Comparison of ENCODE assay signal across 20 mouse cellular contexts in genomic region chr5:33202516-33203170, GRCm38 (mm10). TPM values are rescaled to one million over a fixed set of nuclear protein-coding genes. Genes with fewer than 3 reads are reported as not detected.
DNase-seq lines count a peak whose midpoint lies in the region; ATAC-seq and TF ChIP-seq lines count a peak whose summit lies in the region.
"Had no signal": no experiment of that assay in that cellular context is flagged by ENCODE, and none has a peak within 500 bp of the region (broad histone marks: within the 10 kb centered on the region; RNA-seq: fewer than 3 reads in every experiment).

No protein-coding gene starts in this region.

- TF ChIP-seq CTCF in lung, embryonic 14.5 days (IDR thresholded peaks at IDR 0.05; ENCODE audit: low read depth) = no peak
- no peak for TF ChIP-seq CTCF in G1E (IDR thresholded peaks at IDR 0.05; ENCODE audit: low read depth, low read length)

- intact Hi-C loops in heart, postnatal 36 days (cut with DNase I) = loop anchor here (1.0 to 2.0 kb wide), 4 partner anchors 44 to 240 kb away; no protein-coding TSS in a partner anchor

- H3K27me3 ChIP-seq in heart, embryonic 10.5 days (ENCODE audit: insufficient read depth, poor library complexity, severe bottlenecking) = no peaks in the 10 kb centered on the region
- no peaks in the 10 kb centered on the region for H3K27me3 ChIP-seq in lung, embryonic 14.5 days (ENCODE audit: insufficient read depth, low read length)
- H3K27me3 ChIP-seq in G1E (ENCODE audit: insufficient read depth, low read length) = no peaks in the 10 kb centered on the region; the same call in 1 of the 2 replicates
- no peaks in the 10 kb centered on the region for H3K27me3 ChIP-seq in liver, embryonic 16.5 days (ENCODE audit: control insufficient read depth, insufficient read depth, low read depth, low read length)
- H3K27me3 ChIP-seq: hindbrain, embryonic 13.5 days had no signal

- H3K9me3 ChIP-seq in heart, embryonic 10.5 days = no peaks in the 10 kb centered on the region
- no peaks in the 10 kb centered on the region for H3K9me3 ChIP-seq in lung, embryonic 14.5 days (ENCODE audit: low read depth, low read length)
- H3K9me3 ChIP-seq in G1E (replicated peaks) = no peaks in the 10 kb centered on the region
- H3K9me3 ChIP-seq in liver, embryonic 16.5 days (replicated peaks; ENCODE audit: control insufficient read depth, low read length) = no peaks in the 10 kb centered on the region
- H3K9me3 ChIP-seq: embryonic facial prominence, embryonic 13.5 days; forebrain, embryonic 12.5 days; hindbrain, embryonic 13.5 days had no signal

- 81% methylated on average over 13 of the region's 13 CpGs for WGBS in heart, embryonic 10.5 days
- 50% methylated on average over 13 of the region's 13 CpGs for WGBS in lung, embryonic 14.5 days
- WGBS in liver, embryonic 16.5 days (ENCODE audit: insufficient replicate concordance) = 54% methylated on average over 13 of the region's 13 CpGs

- no peak overlapping the region for H3K27ac ChIP-seq in heart, embryonic 10.5 days
- H3K27ac ChIP-seq in lung, embryonic 14.5 days (ENCODE audit: low read depth) = no peak overlapping the region
- H3K27ac ChIP-seq in liver, embryonic 16.5 days (ENCODE audit: low read length) = no peak overlapping the region
- H3K27ac ChIP-seq: embryonic facial prominence, embryonic 13.5 days; forebrain, embryonic 12.5 days; hindbrain, embryonic 13.5 days; hindbrain, postnatal 0 days had no signal

- no peak overlapping the region for H3K4me2 ChIP-seq in lung, embryonic 14.5 days
- no peak overlapping the region for H3K4me2 ChIP-seq in liver, embryonic 16.5 days (ENCODE audit: low read depth, low read length)
- H3K4me2 ChIP-seq: embryonic facial prominence, embryonic 13.5 days; forebrain, embryonic 12.5 days; hindbrain, embryonic 13.5 days had no signal

- no peak for ATAC-seq in lung, embryonic 14.5 days (ENCODE audit: insufficient read depth)
- peak; percentile 75 for ATAC-seq in G1E (ENCODE audit: extremely low read depth, insufficient number of reproducible peaks, low FRiP score, poor library complexity, severe bottlenecking)
- 0 out of 2 replicates have a peak, but pooled peaks have one; percentile 19 for ATAC-seq in liver, embryonic 16.5 days (ENCODE audit: low read depth)

- H3K4me1 ChIP-seq in heart, embryonic 10.5 days = peaks cover 4% of the 10 kb centered on the region; the same call in 1 of the 2 replicates
- no peaks in the 10 kb centered on the region for H3K4me1 ChIP-seq in lung, embryonic 14.5 days (ENCODE audit: insufficient read depth)
- H3K4me1 ChIP-seq in G1E (ENCODE audit: insufficient read depth, low read depth, low read length) = peaks cover 65% of the 10 kb centered on the region
- H3K4me1 ChIP-seq in liver, embryonic 16.5 days (ENCODE audit: control insufficient read depth, low read depth, low read length) = peaks cover 8% of the 10 kb centered on the region
- H3K4me1 ChIP-seq: embryonic facial prominence, embryonic 13.5 days; forebrain, embryonic 12.5 days had no signal

- no peak overlapping the region for H3K4me3 ChIP-seq in heart, embryonic 10.5 days
- H3K4me3 ChIP-seq in lung, embryonic 14.5 days (ENCODE audit: low read depth, low read length) = no peak overlapping the region
- peak overlapping the region; percentile 62; the same call in 1 of the 2 replicates for H3K4me3 ChIP-seq in G1E (ENCODE audit: low read depth, low read length)
- H3K4me3 ChIP-seq in liver, embryonic 16.5 days (ENCODE audit: low read depth, low read length) = no peak overlapping the region
- H3K4me3 ChIP-seq: embryonic facial prominence, embryonic 13.5 days; forebrain, embryonic 12.5 days; hindbrain, embryonic 13.5 days had no signal

- peak; percentile 47 for DNase-seq in heart, embryonic 10.5 days (ENCODE audit: low spot score)
- DNase-seq in heart, postnatal 36 days = no peak
- peak; percentile 52 for DNase-seq in lung, embryonic 14.5 days
- DNase-seq in lung, postnatal 4 days = no peak
- DNase-seq in G1E (ENCODE audit: low spot score) = no peak
- no peak for DNase-seq in embryo, embryonic 10.5 days (ENCODE audit: low spot score)
- no peak for DNase-seq in right cerebral cortex, postnatal 14 days
- DNase-seq: adrenal gland, postnatal 10 days; cerebellum, adult 11 months; cerebellum, adult 8-10 months; cerebellum, postnatal 14 days; forebrain, postnatal 0 days; gastrocnemius, postnatal 14 days; heart, postnatal 10 days had no signal

- no peaks in the 10 kb centered on the region for H3K36me3 ChIP-seq in heart, embryonic 10.5 days
- H3K36me3 ChIP-seq in lung, embryonic 14.5 days (ENCODE audit: insufficient read depth) = no peaks in the 10 kb centered on the region
- H3K36me3 ChIP-seq in G1E (replicated peaks) = no peaks in the 10 kb centered on the region
- H3K36me3 ChIP-seq in liver, embryonic 16.5 days (ENCODE audit: control insufficient read depth, insufficient read depth) = no peaks in the 10 kb centered on the region
- H3K36me3 ChIP-seq: embryonic facial prominence, embryonic 13.5 days; forebrain, embryonic 12.5 days; hindbrain, embryonic 13.5 days had no signal

- H3K9ac ChIP-seq in lung, embryonic 14.5 days = no peak overlapping the region
- no peak overlapping the region for H3K9ac ChIP-seq in liver, embryonic 16.5 days (ENCODE audit: low read depth, low read length)
- H3K9ac ChIP-seq: embryonic facial prominence, embryonic 13.5 days; forebrain, embryonic 12.5 days; forebrain, postnatal 0 days; hindbrain, embryonic 13.5 days had no signal

RNA-seq across cellular contexts. Expression of gene Spon2, which starts 15.6 kb away (rescaled TPM):
- polyA plus RNA-seq in heart, embryonic 10.5 days (2016; fragmentation: Nextera tagmentation; extraction: Ambion mirVana) = 16.9 and 27.0 TPM in 2 replicates
- 1 to 10 TPM; 2.1 to 2.6 TPM for total RNA-seq in heart, postnatal 36 days (2021)
- polyA plus RNA-seq in lung, embryonic 14.5 days (2014; fragmentation: Nextera tagmentation; extraction: Ambion mirVana) = 10.5 and 12.1 TPM in 2 replicates
- total RNA-seq in G1E (2014; fragmentation: Nextera tagmentation) = not detected in 2 replicates
- 0.17 and 0.22 TPM in 2 replicates for total RNA-seq in G1E (2017)
- polyA plus RNA-seq in G1E (2012) = 0.03 and 0.04 TPM in 2 replicates
- 24.9 and 31.0 TPM in 2 replicates for polyA plus RNA-seq in liver, embryonic 16.5 days (2015; fragmentation: Nextera tagmentation; extraction: Ambion mirVana)
- total RNA-seq: CH12.LX had no signal

Comparison
In these comparisons a context has a peak if more than half of its experiments do, and no peak if none do; other contexts are left out.
1. DNase-seq: peak in heart, embryonic 10.5 days (single experiment) and lung, embryonic 14.5 days (single experiment); none in heart, postnatal 36 days (0 of 2), lung, postnatal 4 days (0 of 2), G1E (single experiment), embryo, embryonic 10.5 days (single experiment) and right cerebral cortex, postnatal 14 days (single experiment).
2. RNA of gene Spon2, which starts 15.6 kb away (polyA plus RNA-seq): 24.9 to 31.0 TPM in liver, embryonic 16.5 days, 16.9 to 27.0 TPM in heart, embryonic 10.5 days and 10.5 to 12.1 TPM in lung, embryonic 14.5 days; 0.03 to 0.04 TPM in G1E; every median in the first group is over 10 times any median in the second.